Mouse (Mus musculus): ENCODE results near the gene Scn4a. TPM values are rescaled to one million over a fixed set of nuclear protein-coding genes. Genes with fewer than 3 reads are reported as not detected.
"Not testable (repeated sequence)": the region's sequence is repeated elsewhere in the genome, so short reads cannot be mapped to it uniquely, and the experiment has no call there.

Scn4a gene
- polyA plus RNA-seq, 1 experiment from 2014 or later, result 0.04 TPM

- DNase-seq (ENCODE audit: low spot score), result peak; percentile 75
Measured at GRCm38 (mm10) chr11:106359350-106359749, 6.3 kb upstream of the Scn4a start.

- peak; percentile 38 for DNase-seq (ENCODE audit: low spot score)
Measured at GRCm38 (mm10) chr11:106355382-106356128, 2.5 kb upstream of the Scn4a start.

- DNase-seq (ENCODE audit: low spot score), result no peak
Measured at GRCm38 (mm10) chr11:106354181-106354580, 1.1 kb upstream of the Scn4a start.

- peak; percentile 68 for DNase-seq (ENCODE audit: low spot score)
Measured at GRCm38 (mm10) chr11:106351941-106352340, 1.1 kb downstream of the Scn4a start.

DNA sequence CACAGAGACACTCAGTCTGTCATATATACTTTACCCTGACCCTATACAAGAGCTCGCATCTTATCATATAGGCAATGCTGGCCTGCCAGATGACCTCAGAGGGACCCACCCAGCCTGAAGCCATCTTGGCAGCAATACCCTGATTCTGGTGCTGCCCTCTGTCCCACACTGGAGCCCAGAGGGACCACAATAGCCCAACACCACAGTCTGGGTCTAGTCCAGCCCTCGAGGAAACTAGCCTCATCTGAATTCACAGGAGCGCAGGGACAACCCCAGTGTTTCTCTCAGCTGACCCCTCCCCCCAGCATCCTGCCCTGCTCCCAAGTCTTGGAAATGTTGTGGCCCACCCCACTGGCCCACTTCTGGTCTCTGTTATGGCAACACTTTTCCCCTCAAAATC lies 1.8 kb downstream of the Scn4a start:
- DNase-seq (ENCODE audit: low spot score), result no peak

- DNase-seq (ENCODE audit: low spot score), result no peak
Measured at GRCm38 (mm10) chr11:106350853-106351252, 2.2 kb downstream of the Scn4a start.

DNA sequence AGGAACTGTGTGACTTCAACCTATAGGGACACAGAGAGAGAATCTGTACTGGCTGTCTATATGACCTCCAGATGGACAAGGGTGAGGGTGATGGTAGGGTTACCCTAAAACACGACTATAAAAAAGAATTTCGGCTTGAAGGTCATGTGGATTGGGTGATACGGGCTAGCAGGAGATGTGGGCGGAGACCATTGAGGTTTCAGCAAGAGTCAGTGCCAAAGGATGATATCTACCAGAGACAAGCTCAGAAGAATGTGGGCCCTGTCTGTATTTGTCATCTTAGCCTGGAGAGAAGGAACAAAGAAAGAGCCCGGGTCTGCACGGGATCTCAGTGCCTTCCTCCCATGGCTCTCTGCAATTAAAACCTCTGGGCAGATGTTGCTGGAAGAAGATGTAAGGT lies 3.3 kb downstream of the Scn4a start:
- no peak for DNase-seq (ENCODE audit: low spot score)

GRCm38 (mm10) chr11:106344910-106345309 lies 8.2 kb downstream of the Scn4a start:
- DNase-seq (ENCODE audit: low spot score), result no peak

- DNase-seq (ENCODE audit: low spot score), result no peak
Measured at GRCm38 (mm10) chr11:106340990-106341520, 12.0 kb downstream of the Scn4a start.

- DNase-seq (ENCODE audit: low spot score), result not testable (repeated sequence)
Measured at GRCm38 (mm10) chr11:106339323-106339722, 13.8 kb downstream of the Scn4a start.

DNA sequence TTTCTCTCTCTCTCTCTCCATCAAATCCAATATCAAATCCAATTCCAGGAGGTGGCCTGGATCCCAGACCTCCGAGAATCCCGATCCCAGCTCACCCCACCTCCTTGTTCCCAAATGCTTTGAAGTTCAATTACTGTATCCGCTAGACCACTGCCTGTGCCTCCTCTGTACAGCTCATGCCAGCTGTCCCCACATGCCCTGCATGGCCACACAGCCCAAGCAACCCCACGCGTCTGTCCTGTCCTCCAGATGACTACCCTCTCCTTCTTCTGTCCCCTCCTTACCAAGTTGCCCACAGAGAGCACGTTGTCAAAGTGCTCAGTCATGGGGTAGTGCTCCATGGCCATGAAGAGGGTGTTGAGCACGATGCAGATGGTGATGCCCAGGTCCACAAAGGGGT lies 14.2 kb downstream of the Scn4a start:
- no peak for DNase-seq (ENCODE audit: low spot score)

- DNase-seq (ENCODE audit: low spot score), result no peak
Measured at GRCm38 (mm10) chr11:106338029-106338428, 15.1 kb downstream of the Scn4a start.

DNA sequence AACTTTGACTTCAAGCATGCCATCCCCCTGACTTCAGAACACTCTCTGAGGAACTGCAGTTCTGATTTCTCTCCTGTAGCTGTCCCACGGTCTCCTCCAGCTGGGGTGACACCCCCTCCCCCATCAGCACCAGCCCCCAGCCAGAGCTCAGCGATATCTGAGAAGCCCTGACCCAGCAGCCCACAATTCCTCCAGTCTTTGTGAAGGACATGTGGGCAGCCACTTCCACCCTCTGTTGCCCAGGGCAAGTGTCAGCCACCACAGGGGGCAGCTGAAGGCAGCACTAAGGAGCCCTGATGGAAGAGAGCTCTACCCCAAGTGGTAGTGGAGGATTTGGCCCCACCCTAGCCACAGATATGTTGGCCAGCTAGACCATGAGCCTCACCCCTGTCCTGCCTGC lies 19.0 kb downstream of the Scn4a start:
- DNase-seq (ENCODE audit: low spot score), result no peak

DNA sequence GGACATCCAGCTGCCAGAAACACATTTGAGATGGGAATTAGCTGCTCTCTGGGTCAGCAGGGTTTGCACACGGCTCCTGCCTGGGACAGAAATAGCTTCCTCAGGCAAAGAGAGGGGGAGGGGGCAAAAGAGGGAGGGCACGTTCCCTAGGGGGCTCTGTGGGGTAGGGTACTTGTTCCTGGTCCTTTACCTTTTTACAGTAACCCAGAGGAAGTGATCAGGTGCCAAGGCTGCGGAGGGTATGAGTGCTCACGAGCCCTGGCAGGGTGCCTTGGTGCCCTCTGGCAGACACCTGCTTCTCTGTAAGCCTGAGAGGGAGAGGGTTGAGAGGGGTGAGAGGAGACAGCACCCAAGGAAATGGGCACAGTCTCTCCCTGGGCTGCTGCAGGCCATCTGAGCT lies 20.6 kb downstream of the Scn4a start:
- DNase-seq (ENCODE audit: low spot score), result no peak

DNA sequence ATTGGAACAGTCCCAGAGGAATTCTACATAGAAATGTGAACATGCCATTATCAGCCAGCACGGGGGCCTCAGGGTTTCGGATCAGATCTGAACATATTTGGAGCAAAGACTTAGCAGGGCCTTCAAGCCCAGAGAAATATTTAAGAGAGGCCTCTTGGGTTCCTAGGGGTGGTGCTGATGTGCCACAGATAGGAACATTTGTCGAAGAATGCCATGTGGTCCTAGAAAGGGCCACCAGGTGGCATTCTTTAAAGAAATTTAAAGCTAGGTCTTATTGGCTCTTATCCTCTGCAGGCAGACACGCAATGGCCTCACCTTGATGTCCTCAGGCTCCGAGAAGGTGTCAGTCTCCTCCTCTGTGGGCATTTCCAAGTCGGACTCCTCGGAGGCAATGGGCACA lies 23.4 kb downstream of the Scn4a start:
- DNase-seq (ENCODE audit: low spot score), result peak; percentile 90

GRCm38 (mm10) chr11:106329128-106329527 lies 24.0 kb downstream of the Scn4a start:
- no peak for DNase-seq (ENCODE audit: low spot score)

GRCm38 (mm10) chr11:106328521-106328920 lies 24.6 kb downstream of the Scn4a start:
- DNase-seq (ENCODE audit: low spot score), result no peak

- DNase-seq (ENCODE audit: low spot score), result no peak
Measured at GRCm38 (mm10) chr11:106326475-106326874, 26.6 kb downstream of the Scn4a start.

GRCm38 (mm10) chr11:106325566-106326206 lies 27.4 kb downstream of the Scn4a start:
- DNase-seq (ENCODE audit: low spot score), result peak; percentile 87

DNA sequence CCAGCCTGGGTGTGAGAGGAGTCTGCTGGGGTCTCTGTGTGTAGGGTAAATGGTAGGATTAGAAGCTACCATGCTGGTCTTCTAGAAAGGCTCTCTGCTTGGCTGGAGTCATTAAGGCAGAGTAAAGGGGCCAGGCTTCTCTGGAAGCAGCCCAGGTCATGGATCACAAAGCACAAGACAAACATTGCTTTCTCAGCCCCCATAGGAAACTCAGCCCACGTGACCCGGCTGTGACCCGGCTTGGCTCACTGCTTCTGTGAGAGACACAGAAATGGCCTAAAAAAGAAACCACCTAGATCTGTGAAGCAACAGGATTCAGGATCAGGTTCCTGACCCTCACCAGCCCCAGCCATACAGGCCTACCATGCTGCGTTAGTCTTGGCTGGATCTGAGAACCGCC lies 28.2 kb downstream of the Scn4a start:
- DNase-seq (ENCODE audit: low spot score), result no peak

DNA sequence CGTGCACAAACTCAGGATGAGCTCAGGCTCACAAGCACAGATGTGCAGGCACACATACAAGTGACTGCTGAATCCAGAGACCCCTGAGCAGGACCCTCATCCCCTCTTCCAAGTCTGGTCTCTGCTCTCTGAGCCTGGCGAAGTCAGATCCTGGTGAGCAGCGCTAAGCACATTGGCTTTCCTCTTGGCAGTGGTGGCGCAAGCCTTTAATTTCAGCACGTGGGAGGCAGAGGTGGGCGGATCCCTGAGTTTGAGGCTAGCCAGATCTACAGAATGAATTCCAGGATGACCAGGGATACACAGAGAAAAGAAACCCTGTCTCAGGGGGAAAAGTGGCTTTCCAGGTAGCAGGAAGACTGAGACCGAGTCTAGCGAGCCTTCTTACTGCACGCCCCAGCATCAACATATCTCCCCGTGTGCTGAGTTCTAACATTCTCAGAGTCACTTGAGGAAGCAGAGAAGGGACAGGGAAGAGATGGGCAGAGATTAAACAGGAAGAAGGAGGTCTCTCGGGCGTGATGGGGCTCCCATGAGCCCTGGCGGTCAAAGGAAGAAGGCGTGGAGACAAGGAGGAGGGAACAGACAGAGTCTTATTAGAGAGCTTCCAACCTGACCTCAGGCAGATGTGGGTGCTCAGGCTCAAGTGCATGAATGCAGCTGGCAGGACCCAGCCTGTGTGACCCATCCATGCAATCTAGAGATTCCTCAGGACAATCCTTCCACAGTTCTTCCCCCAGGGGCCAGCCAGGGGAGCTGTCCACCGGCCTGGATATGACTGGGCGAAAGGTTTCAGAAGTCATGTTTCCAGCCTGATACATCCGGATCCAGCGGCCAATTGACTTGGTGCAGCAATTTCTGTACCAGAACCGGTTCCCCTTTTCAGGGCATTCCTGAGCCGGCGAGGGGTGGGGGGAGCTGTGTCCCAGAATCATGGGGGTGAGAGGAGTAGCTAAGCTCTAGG lies 34.4 kb downstream of the Scn4a start:
- DNase-seq (ENCODE audit: low spot score), result peak; percentile 50

DNA sequence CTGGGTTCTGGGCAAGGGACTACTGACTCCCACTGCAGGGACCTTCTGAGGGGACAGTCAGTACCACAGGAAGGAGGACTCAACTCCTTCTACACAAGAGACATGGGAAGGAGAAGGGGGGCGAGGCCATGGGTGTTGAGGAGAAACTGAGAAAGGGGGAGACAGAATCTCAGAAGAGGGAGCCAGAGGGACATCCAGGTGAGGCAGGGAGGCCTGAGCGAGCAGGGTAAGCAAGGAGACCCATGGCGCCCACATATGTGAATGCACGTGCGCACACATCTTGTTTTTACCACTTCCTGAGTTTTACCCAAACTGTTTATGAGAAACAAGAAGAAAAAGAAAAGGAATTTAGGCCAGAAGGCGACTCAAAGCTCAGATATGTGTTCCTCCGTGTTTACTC lies 35.3 kb downstream of the Scn4a start:
- DNase-seq (ENCODE audit: low spot score), result peak; percentile 77

All from thymus, postnatal 0 days (tissue).